Mouse (Mus musculus): ENCODE measurements around the gene Rin2.

DNA sequence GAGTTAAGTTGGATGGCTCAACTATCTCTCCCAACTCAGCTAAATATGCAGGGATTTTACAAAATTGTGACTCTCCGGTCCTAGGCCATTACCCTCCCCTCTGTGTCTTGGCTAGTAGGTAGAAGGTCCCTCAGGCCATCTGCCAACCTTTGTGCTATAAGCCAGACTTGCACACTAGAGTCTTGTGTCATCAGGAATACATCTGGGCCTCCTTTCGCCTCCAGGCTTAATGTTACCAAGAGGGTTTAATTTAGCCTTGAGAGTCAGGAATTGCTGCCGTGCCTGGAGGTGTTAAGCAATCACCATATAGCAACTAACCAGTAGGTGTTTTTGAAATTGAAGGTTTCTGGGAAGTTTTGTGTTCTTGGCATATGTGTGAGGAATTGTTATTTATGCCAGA, 158.3 kb downstream of the Rin2 start:
- TF ChIP-seq POLR2A (IDR thresholded peaks at IDR 0.05; ENCODE audit: insufficient read depth, low read length) (no peak), CTCF (IDR thresholded peaks at IDR 0.05; ENCODE audit: low read depth, low read length) (no peak)

All from ES-Bruce4 (cell line).